Mouse (Mus musculus) liver, embryonic 11.5 days (tissue): ENCODE measurements around the gene Olfr267. TPM values are rescaled to one million over a fixed set of nuclear protein-coding genes. Genes with fewer than 3 reads are reported as not detected.

Experiments
- polyA plus RNA-seq: library from polyadenylated mRNA; unstranded; fragments of >200 nt; fragmentation: Nextera tagmentation; extraction: Ambion mirVana; gene quantifications from 2 replicates; pipeline ENCODE4 v1.2.1, GENCODE M21; 2014

Gene Olfr267
- polyA plus RNA-seq, 1 experiment from 2014 or later, result not detected

Other genes starting within 250 kb of the Olfr267 start
- gene Lpar1, start 233.8 kb downstream of the Olfr267 start, polyA plus RNA-seq, result 21.3 and 24.7 TPM in 2 replicates
- gene Ecpas, start 125.0 kb upstream of the Olfr267 start, polyA plus RNA-seq, result 43.0 and 44.8 TPM in 2 replicates
- gene Zkscan16, start 155.9 kb upstream of the Olfr267 start, polyA plus RNA-seq, result 0.21 and 0.29 TPM in 2 replicates
- 28.0 and 30.5 TPM in 2 replicates for gene Ptgr1, start 199.4 kb upstream of the Olfr267 start, polyA plus RNA-seq
- gene Dnajc25, start 207.3 kb upstream of the Olfr267 start, polyA plus RNA-seq, result 8.8 and 11.1 TPM in 2 replicates
- 8.1 and 11.5 TPM in 2 replicates for gene Gm20503, start 215.5 kb upstream of the Olfr267 start, polyA plus RNA-seq
- 67.6 and 78.9 TPM in 2 replicates for gene Gng10, start 247.4 kb upstream of the Olfr267 start, polyA plus RNA-seq